Mouse (Mus musculus) hindbrain, embryonic 11.5 days (tissue): ENCODE results near the gene Mical2. TPM values are rescaled to one million over a fixed set of nuclear protein-coding genes. Genes with fewer than 3 reads are reported as not detected.

Source experiments
- ATAC-seq: fragments of 200-750 bp; cut with Nextera tagmentation; 2 replicates; pipeline ENCODE4 v1.8.0; 2017; ENCODE audit warnings: mild to moderate bottlenecking, moderate TSS enrichment, moderate library complexity; ENCODE audit not compliant: low FRiP score
- DNase-seq: peaks from one replicate; pipeline ENCODE4 v3.0.0-alpha.2; 2015; ENCODE audit warnings: low spot score
- H3K27ac ChIP-seq: fragments of 300-500 bp; sonication (generic); 2 replicates; pipeline ENCODE4 v1.5.1; 2014; ENCODE audit warnings: mild to moderate bottlenecking, low read depth, low read length
- H3K27me3 ChIP-seq: fragments of 300-500 bp; sonication (generic); 2 replicates; pipeline ENCODE4 v1.6.1; 2014; ENCODE audit warnings: mild to moderate bottlenecking, low read length, moderate library complexity, mixed read lengths; ENCODE audit not compliant: control insufficient read depth, insufficient read depth
- H3K36me3 ChIP-seq: fragments of 300-500 bp; sonication (generic); 2 replicates; pipeline ENCODE4 v1.6.1; 2014; ENCODE audit warnings: mild to moderate bottlenecking, low read length, moderate library complexity, mixed read lengths; ENCODE audit not compliant: control insufficient read depth, insufficient read depth
- H3K4me1 ChIP-seq: fragments of 300-500 bp; sonication (generic); replicated peaks from 2 replicates; pipeline ENCODE4 v1.6.1; 2014; ENCODE audit warnings: low read length, mixed read lengths; ENCODE audit not compliant: control insufficient read depth, insufficient read depth
- H3K4me2 ChIP-seq: fragments of 300-500 bp; sonication (generic); replicated peaks from 2 replicates; pipeline ENCODE4 v1.6.1; 2014; ENCODE audit warnings: mild to moderate bottlenecking, low read depth, low read length
- H3K4me3 ChIP-seq: fragments of 300-500 bp; sonication (generic); 2 replicates; pipeline ENCODE4 v1.5.1; 2014; ENCODE audit warnings: low read depth, low read length
- H3K9ac ChIP-seq: fragments of 300-500 bp; sonication (generic); 2 replicates; pipeline ENCODE4 v1.6.1; 2014; ENCODE audit warnings: low read depth, low read length
- H3K9me3 ChIP-seq: fragments of 300-500 bp; sonication (generic); 2 replicates; pipeline ENCODE4 v1.6.1; 2016; ENCODE audit warnings: low read length; ENCODE audit not compliant: control insufficient read depth
- WGBS: fragments of 180-500 bp; shearing (Covaris S2); extraction: QIAGEN DNeasy Blood & Tissue Kit; methylation state at CpG from one replicate; pipeline ENCODE4 v1.1.7; 2014; 5-methylcytosine and 5-hydroxymethylcytosine counted together
- polyA plus RNA-seq: library from polyadenylated mRNA; unstranded; fragments of >200 nt; fragmentation: Nextera tagmentation; extraction: Ambion mirVana; gene quantifications from 2 replicates; pipeline ENCODE4 v1.2.1, GENCODE M21; 2014

Mical2 gene
- polyA plus RNA-seq, 1 experiment from 2014 or later: 1.7 TPM

- Histone ChIP-seq H3K4me2 (no peak overlapping the region), H3K9ac (no peak overlapping the region), H3K27me3 (no peaks in the 10 kb centered on the region), H3K4me1 (no peaks in the 10 kb centered on the region), H3K36me3 (no peaks in the 10 kb centered on the region), H3K4me3 (no peak overlapping the region), H3K9me3 (no peaks in the 10 kb centered on the region), H3K27ac (no peak overlapping the region)
- DNase-seq (no peak), ATAC-seq (no peak)
- 91% methylated on average over 8 of the region's 8 CpGs for WGBS
Observed at GRCm38 (mm10) chr7:112330935-112331334, 105.3 kb downstream of the Mical2 start.

GRCm38 (mm10) chr7:112331804-112332203 is 106.1 kb downstream of the Mical2 start:
- Histone ChIP-seq H3K27ac (no peak overlapping the region), H3K4me2 (no peak overlapping the region), H3K4me3 (no peak overlapping the region), H3K36me3 (no peaks in the 10 kb centered on the region), H3K4me1 (no peaks in the 10 kb centered on the region), H3K9ac (no peak overlapping the region), H3K9me3 (no peaks in the 10 kb centered on the region), H3K27me3 (no peaks in the 10 kb centered on the region)
- ATAC-seq (no peak), DNase-seq (no peak)
- WGBS: 82% methylated on average over 8 of the region's 8 CpGs

- Histone ChIP-seq H3K4me2 (no peak overlapping the region), H3K27ac (no peak overlapping the region), H3K36me3 (no peaks in the 10 kb centered on the region), H3K9ac (no peak overlapping the region), H3K9me3 (no peaks in the 10 kb centered on the region), H3K27me3 (no peaks in the 10 kb centered on the region), H3K4me3 (no peak overlapping the region), H3K4me1 (no peaks in the 10 kb centered on the region)
- no peak for ATAC-seq
- no peak for DNase-seq
- WGBS: 82% methylated on average over 5 of the region's 5 CpGs
Observed at GRCm38 (mm10) chr7:112332426-112332825, 106.8 kb downstream of the Mical2 start.

GRCm38 (mm10) chr7:112333404-112333803 is 107.7 kb downstream of the Mical2 start:
- ATAC-seq (no peak), DNase-seq (no peak)
- H3K27me3 ChIP-seq: no peaks in the 10 kb centered on the region
- no peak overlapping the region for H3K4me3 ChIP-seq
- no peaks in the 10 kb centered on the region for H3K4me1 ChIP-seq
- H3K9ac ChIP-seq: no peak overlapping the region
- no peaks in the 10 kb centered on the region for H3K36me3 ChIP-seq
- H3K9me3 ChIP-seq: no peaks in the 10 kb centered on the region
- WGBS: 87% methylated on average over 7 of the region's 7 CpGs
- no peak overlapping the region for H3K27ac ChIP-seq
- H3K4me2 ChIP-seq: no peak overlapping the region

GRCm38 (mm10) chr7:112336213-112336631 is 110.6 kb downstream of the Mical2 start:
- Histone ChIP-seq H3K9me3 (no peaks in the 10 kb centered on the region), H3K4me3 (no peak overlapping the region), H3K9ac (no peak overlapping the region), H3K27me3 (no peaks in the 10 kb centered on the region), H3K4me1 (no peaks in the 10 kb centered on the region), H3K4me2 (no peak overlapping the region), H3K36me3 (no peaks in the 10 kb centered on the region), H3K27ac (no peak overlapping the region)
- DNase-seq (no peak), ATAC-seq (no peak)
- 78% methylated on average over 6 of the region's 6 CpGs for WGBS

- Histone ChIP-seq H3K9ac (no peak overlapping the region), H3K36me3 (no peaks in the 10 kb centered on the region), H3K27ac (no peak overlapping the region), H3K27me3 (no peaks in the 10 kb centered on the region), H3K9me3 (no peaks in the 10 kb centered on the region), H3K4me2 (no peak overlapping the region), H3K4me1 (no peaks in the 10 kb centered on the region), H3K4me3 (no peak overlapping the region)
- ATAC-seq (no peak), DNase-seq (no peak)
- 87% methylated on average over 15 of the region's 15 CpGs for WGBS
Observed at GRCm38 (mm10) chr7:112336769-112337168, 111.1 kb downstream of the Mical2 start.

GRCm38 (mm10) chr7:112337736-112338135 is 112.1 kb downstream of the Mical2 start:
- Histone ChIP-seq H3K4me1 (no peaks in the 10 kb centered on the region), H3K9ac (no peak overlapping the region), H3K9me3 (no peaks in the 10 kb centered on the region), H3K4me2 (no peak overlapping the region), H3K36me3 (no peaks in the 10 kb centered on the region), H3K4me3 (no peak overlapping the region), H3K27ac (no peak overlapping the region), H3K27me3 (no peaks in the 10 kb centered on the region)
- DNase-seq (no peak), ATAC-seq (no peak)
- 90% methylated on average over 5 of the region's 5 CpGs for WGBS

- H3K4me1 ChIP-seq: no peaks in the 10 kb centered on the region
- WGBS: 67% methylated on average over 3 of the region's 3 CpGs
- no peaks in the 10 kb centered on the region for H3K27me3 ChIP-seq
- no peak for ATAC-seq
- DNase-seq: no peak
- no peak overlapping the region for H3K9ac ChIP-seq
- no peak overlapping the region for H3K4me3 ChIP-seq
- H3K4me2 ChIP-seq: no peak overlapping the region
- H3K9me3 ChIP-seq: no peaks in the 10 kb centered on the region
- H3K36me3 ChIP-seq: no peaks in the 10 kb centered on the region
- no peak overlapping the region for H3K27ac ChIP-seq
Observed at GRCm38 (mm10) chr7:112341052-112341451, 115.4 kb downstream of the Mical2 start.

- H3K4me1 ChIP-seq: no peaks in the 10 kb centered on the region
- H3K36me3 ChIP-seq: no peaks in the 10 kb centered on the region
- WGBS: 79% methylated on average over 1 of the region's 1 CpGs
- H3K4me3 ChIP-seq: no peak overlapping the region
- H3K4me2 ChIP-seq: no peak overlapping the region
- no peak overlapping the region for H3K27ac ChIP-seq
- H3K9ac ChIP-seq: no peak overlapping the region
- H3K27me3 ChIP-seq: no peaks in the 10 kb centered on the region
- ATAC-seq (no peak), DNase-seq (no peak)
- no peaks in the 10 kb centered on the region for H3K9me3 ChIP-seq
Observed at GRCm38 (mm10) chr7:112345687-112346086, 120.0 kb downstream of the Mical2 start.
